Mouse (Mus musculus): ENCODE measurements around the gene Zbtb20. TPM values are rescaled to one million over a fixed set of nuclear protein-coding genes. Genes with fewer than 3 reads are reported as not detected.

Gene Zbtb20
- polyA plus RNA-seq, 1 experiment: 0.13 TPM

DNA sequence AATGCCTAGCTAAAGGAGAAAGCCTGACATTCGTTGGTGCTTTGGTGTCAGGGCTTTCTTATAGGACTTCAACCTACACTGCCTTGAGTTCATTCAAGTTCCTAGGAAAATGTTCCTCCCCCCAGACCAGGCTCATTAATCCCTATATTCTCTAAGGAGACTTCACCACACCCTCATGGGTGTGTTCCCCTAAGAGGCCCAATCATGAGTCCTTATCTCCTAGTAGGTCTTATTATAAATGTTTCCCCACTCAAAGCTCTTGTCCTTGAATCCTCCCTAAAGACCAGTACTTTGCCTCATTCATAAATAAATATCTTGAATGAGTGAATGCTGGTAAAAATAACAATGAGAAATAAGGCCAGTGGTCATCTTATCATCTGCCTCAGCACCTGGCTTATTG lies 772.0 kb downstream of the Zbtb20 start:
- TF ChIP-seq TAL1 (IDR thresholded peaks at IDR 0.05; ENCODE audit: low read length): no peak
- no peak for TF ChIP-seq GATA1 (IDR thresholded peaks at IDR 0.05; ENCODE audit: low read length)
- H3K4me1 ChIP-seq (ENCODE audit: control insufficient read depth): no peaks in the 10 kb centered on the region

DNA sequence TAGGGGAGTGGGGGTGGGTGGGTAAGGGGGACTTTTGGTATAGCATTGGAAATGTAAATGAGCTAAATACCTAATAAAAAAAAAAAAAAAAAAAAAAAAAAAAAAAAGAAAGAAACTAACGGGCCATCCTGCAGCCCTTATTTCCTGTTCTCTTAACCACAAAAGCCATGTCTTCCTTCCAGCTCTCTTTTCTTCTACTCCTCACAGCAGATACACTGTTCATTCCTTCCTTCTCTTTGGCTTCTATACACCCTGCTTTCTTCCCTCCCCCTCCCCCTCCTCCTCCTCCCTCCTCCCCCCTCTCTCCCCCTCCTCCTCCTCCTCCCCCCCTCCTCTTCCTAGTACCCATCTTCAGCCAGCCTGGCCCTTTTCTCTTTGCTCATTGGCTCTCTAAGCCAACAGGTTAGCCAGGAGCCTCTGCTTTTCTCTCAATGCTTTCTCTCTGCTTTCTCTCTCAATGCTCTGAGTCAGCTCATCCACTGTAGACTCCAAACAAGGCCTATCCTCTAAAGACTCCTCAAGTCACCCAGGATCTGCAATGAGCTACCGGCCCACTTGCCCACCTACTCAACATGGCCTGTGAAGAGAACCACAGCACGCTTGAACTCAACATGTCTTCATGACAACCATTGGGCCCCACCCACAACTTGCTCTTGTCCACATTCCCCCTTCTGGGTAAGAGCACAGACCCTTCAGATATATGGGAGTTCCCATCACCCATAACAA lies 774.8 kb downstream of the Zbtb20 start:
- no peaks in the 10 kb centered on the region for H3K27me3 ChIP-seq (ENCODE audit: control insufficient read depth)
- no peaks in the 10 kb centered on the region for H3K36me3 ChIP-seq (ENCODE audit: control insufficient read depth)
- no peaks in the 10 kb centered on the region for H3K9me3 ChIP-seq (ENCODE audit: control insufficient read depth, low read length)
- TF ChIP-seq TAL1 (IDR thresholded peaks at IDR 0.05; ENCODE audit: low read length): no peak
- TF ChIP-seq GATA1 (IDR thresholded peaks at IDR 0.05; ENCODE audit: low read length): no peak
- H3K4me3 ChIP-seq (replicated peaks): no peak overlapping the region
- H3K4me1 ChIP-seq (ENCODE audit: control insufficient read depth): no peaks in the 10 kb centered on the region

More for the DNA sequence above, 772.0 kb downstream of the Zbtb20 start:
- Histone ChIP-seq H3K27me3 (ENCODE audit: control insufficient read depth) (no peaks in the 10 kb centered on the region), H3K36me3 (ENCODE audit: control insufficient read depth) (no peaks in the 10 kb centered on the region), H3K4me3 (replicated peaks) (no peak overlapping the region), H3K9me3 (ENCODE audit: control insufficient read depth, low read length) (no peaks in the 10 kb centered on the region)

DNA sequence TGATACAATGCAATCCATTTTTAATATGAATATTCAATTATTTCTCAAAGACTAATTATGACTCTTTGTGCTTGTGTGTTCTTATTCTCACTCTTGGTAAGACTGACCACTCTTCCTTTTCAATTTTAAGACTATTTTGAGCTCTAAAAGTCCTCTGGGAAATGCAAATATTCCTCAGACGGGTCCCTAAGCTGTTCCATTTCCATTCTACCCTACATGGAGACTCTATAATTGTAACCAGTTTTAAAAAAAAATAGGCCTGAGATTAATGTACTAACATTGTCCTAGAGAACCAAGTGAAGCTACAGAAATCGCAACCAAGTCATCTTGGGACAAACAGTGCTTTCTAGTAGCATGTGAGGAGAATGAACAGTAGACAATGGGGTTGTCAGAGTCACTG lies 777.6 kb downstream of the Zbtb20 start:
- Histone ChIP-seq H3K4me3 (replicated peaks) (no peak overlapping the region), H3K36me3 (ENCODE audit: control insufficient read depth) (no peaks in the 10 kb centered on the region), H3K27me3 (ENCODE audit: control insufficient read depth) (no peaks in the 10 kb centered on the region), H3K9me3 (ENCODE audit: control insufficient read depth, low read length) (no peaks in the 10 kb centered on the region), H3K4me1 (ENCODE audit: control insufficient read depth) (no peaks in the 10 kb centered on the region)
- TF ChIP-seq TAL1 (IDR thresholded peaks at IDR 0.05; ENCODE audit: low read length) (no peak), GATA1 (IDR thresholded peaks at IDR 0.05; ENCODE audit: low read length) (no peak)

DNA sequence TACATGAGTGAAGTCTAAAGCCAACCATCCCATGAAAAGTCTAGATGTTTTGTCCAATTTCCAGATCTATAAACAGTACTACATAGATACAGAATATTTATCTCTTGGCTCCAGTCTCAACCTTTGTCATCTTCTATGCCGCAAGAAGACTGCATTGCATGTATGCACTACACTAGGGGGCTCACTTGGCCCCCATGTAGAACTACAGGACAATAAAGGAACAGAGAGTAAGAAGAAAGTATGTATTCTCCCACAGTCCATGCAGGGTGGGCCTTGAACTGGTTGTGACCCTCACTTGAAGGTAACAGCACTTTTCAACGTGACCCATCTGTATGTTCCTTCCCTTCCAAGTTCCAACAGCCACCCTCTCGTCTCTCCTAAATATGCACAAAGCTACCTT lies 778.6 kb downstream of the Zbtb20 start:
- Histone ChIP-seq H3K4me3 (replicated peaks) (no peak overlapping the region), H3K9me3 (ENCODE audit: control insufficient read depth, low read length) (no peaks in the 10 kb centered on the region), H3K27me3 (ENCODE audit: control insufficient read depth) (no peaks in the 10 kb centered on the region), H3K36me3 (ENCODE audit: control insufficient read depth) (no peaks in the 10 kb centered on the region), H3K4me1 (ENCODE audit: control insufficient read depth) (no peaks in the 10 kb centered on the region)
- TF ChIP-seq GATA1 (IDR thresholded peaks at IDR 0.05; ENCODE audit: low read length): no peak

DNA sequence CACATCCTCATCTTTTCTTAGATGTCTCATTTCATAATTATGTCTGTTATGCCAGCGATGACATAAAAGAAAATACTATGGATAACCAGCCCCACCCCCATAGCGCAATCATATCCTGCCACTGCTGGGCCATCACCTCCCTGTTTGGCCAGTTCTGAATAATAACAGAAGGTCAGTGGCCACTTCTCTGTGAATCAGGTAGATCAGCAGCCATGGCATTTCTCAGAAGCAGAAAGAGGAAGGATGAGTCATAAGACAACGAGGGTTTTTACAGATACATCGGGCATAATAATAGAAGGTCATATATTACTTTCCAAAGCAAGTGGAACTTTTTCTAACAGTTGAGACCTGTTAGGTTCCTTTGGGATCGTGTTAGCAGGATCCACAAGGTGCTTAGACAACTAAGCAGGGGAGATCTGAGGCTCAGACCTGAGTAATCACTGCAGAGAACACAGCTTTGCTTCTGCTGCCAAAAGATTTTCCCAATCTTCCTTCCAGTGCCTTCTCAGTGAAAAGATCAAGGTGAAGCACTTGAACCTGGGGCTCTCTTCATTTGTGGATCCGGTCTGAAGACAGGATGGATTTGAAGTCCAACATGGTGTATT lies 779.6 kb downstream of the Zbtb20 start:
- no peaks in the 10 kb centered on the region for H3K27me3 ChIP-seq (ENCODE audit: control insufficient read depth)
- H3K9me3 ChIP-seq (ENCODE audit: control insufficient read depth, low read length): no peaks in the 10 kb centered on the region
- H3K36me3 ChIP-seq (ENCODE audit: control insufficient read depth): no peaks in the 10 kb centered on the region
- no peak overlapping the region for H3K4me3 ChIP-seq (replicated peaks)
- TF ChIP-seq TAL1 (IDR thresholded peaks at IDR 0.05; ENCODE audit: low read length): no peak
- TF ChIP-seq GATA1 (IDR thresholded peaks at IDR 0.05; ENCODE audit: low read length): no peak
- H3K4me1 ChIP-seq (ENCODE audit: control insufficient read depth): no peaks in the 10 kb centered on the region

DNA sequence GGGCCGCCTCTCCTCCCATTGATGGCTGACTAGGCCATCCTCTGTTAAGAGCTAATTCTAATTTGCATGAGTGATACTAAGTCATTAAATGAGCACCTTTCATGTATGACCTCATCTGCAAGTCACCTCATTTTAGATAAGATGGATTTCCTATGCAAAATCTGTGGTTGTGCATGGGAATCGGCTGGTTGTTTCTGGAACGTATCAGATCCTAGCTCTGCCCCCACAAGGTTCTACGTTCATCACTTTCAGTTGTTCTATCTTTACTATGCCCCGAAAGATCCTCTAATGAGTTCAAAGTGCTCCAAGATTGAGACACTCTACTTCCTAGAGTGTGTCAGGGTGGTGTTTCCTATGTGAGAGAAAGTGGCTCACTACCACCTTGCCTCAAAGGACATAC lies 785.9 kb downstream of the Zbtb20 start:
- Histone ChIP-seq H3K4me3 (replicated peaks) (no peak overlapping the region), H3K27me3 (ENCODE audit: control insufficient read depth) (no peaks in the 10 kb centered on the region), H3K9me3 (ENCODE audit: control insufficient read depth, low read length) (no peaks in the 10 kb centered on the region), H3K36me3 (ENCODE audit: control insufficient read depth) (no peaks in the 10 kb centered on the region), H3K4me1 (ENCODE audit: control insufficient read depth) (no peaks in the 10 kb centered on the region)
- TF ChIP-seq GATA1 (IDR thresholded peaks at IDR 0.05; ENCODE audit: low read length) (no peak), TAL1 (IDR thresholded peaks at IDR 0.05; ENCODE audit: low read length) (no peak)

DNA sequence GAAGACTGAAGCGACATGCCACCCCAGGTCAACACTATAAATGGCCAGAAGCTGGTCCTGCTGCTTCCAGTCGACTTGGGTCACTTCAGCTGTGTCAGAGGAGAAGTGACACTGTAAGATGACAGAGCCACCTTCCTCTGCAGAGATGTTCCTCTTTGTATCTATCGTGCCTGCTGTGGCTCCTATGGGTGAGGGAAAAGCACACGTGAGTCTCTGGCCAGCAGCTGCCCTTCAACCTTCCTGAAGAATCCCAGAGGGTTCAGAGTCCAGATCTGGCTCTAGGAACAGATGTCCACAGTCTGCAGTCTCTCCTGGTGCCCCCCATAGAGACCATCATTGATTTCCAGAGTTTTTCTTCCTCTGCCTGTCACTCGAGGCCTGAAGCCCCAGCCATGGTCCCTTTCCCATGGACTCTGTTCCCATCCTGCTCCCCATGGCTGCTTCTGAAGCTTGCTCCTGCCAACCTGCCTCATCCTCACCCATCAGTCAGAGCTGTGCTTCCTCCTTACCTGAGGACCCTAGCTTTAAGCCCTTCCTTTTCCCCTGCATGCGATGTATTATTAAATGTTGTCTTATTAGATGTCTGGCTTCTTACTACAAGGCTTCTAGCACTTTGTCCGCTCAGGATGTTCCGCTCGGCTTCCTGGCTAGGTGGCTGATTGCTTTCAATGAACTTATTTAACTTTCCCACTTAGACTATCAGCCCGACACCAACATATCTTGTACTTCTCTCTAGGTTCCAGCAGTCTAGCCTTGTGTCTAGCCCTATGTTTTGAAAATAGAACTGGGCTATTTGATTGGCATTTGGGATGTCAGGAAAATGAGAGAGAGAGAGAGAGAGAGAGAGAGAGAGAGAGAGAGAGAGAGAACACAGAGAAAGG lies 786.7 kb downstream of the Zbtb20 start:
- H3K4me3 ChIP-seq (replicated peaks): no peak overlapping the region
- H3K27me3 ChIP-seq (ENCODE audit: control insufficient read depth): no peaks in the 10 kb centered on the region
- H3K9me3 ChIP-seq (ENCODE audit: control insufficient read depth, low read length): no peaks in the 10 kb centered on the region
- no peaks in the 10 kb centered on the region for H3K36me3 ChIP-seq (ENCODE audit: control insufficient read depth)
- TF ChIP-seq TAL1 (IDR thresholded peaks at IDR 0.05; ENCODE audit: low read length) (no peak), GATA1 (IDR thresholded peaks at IDR 0.05; ENCODE audit: low read length) (no peak)
- no peaks in the 10 kb centered on the region for H3K4me1 ChIP-seq (ENCODE audit: control insufficient read depth)

DNA sequence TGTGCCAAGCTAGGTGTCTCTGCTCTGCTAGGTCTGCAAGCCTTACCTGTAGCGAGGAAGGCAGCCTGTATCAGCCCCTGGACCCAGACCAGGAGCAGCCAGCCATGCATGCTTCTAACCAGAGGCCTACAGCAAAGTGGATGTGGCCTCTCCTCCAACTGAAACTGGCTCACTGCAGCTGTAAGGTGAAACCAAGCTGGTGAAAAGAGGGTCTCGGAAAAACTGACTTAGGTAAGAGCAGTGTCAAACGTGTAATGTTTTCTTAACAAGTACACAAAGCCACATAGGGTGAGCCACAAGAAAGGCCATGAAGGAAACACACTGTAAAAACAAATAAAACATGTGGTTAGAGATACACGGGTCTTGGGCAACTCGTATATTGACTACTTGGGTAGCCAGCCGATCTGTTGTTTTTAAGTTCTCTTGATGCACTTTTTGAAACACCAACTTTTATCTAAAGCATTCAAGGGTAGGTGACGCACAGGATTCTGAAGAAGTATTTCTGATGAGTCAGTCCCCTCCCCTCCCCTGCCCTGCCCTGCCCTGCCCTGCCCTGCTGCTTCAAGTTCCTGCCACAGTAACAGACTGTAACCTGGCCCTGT lies 788.4 kb downstream of the Zbtb20 start, which contains the start of gene Tigit:
TSS of gene Tigit (minus strand) at position 169 of the 602 bp plus-strand sequence.
- Histone ChIP-seq H3K4me3 (replicated peaks) (no peak within 1 kb of the TSS), H3K36me3 (ENCODE audit: control insufficient read depth) (no peaks in the 10 kb centered on the region), H3K9me3 (ENCODE audit: control insufficient read depth, low read length) (no peaks in the 10 kb centered on the region), H3K27me3 (ENCODE audit: control insufficient read depth) (no peaks in the 10 kb centered on the region), H3K4me1 (ENCODE audit: control insufficient read depth) (no peaks in the 10 kb centered on the region)
- TF ChIP-seq TAL1 (IDR thresholded peaks at IDR 0.05; ENCODE audit: low read length) (no peak), GATA1 (IDR thresholded peaks at IDR 0.05; ENCODE audit: low read length) (no peak)

DNA sequence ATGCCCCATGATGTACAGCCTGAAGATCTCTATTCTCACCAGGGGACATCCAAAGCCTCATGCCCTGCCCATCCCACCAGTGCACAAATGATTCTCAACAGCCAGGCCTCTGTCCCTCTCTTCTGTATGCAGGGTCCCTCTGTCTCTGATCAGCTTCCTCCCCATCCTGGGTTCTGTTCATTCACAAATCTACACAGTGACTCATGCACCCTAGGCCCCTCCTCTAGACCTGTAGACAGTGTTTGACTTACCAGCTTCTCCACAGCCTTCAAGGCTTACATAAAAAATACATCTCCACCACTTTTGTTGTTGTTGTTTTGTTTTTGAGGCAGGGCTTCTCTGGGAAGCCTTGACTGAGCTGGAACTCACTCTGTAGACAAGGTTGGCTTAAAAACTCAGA lies 789.2 kb downstream of the Zbtb20 start:
- H3K9me3 ChIP-seq (ENCODE audit: control insufficient read depth, low read length): no peaks in the 10 kb centered on the region
- no peaks in the 10 kb centered on the region for H3K27me3 ChIP-seq (ENCODE audit: control insufficient read depth)
- no peak overlapping the region for H3K4me3 ChIP-seq (replicated peaks)
- H3K36me3 ChIP-seq (ENCODE audit: control insufficient read depth): no peaks in the 10 kb centered on the region
- no peaks in the 10 kb centered on the region for H3K4me1 ChIP-seq (ENCODE audit: control insufficient read depth)
- TF ChIP-seq TAL1 (IDR thresholded peaks at IDR 0.05; ENCODE audit: low read length): no peak
- no peak for TF ChIP-seq GATA1 (IDR thresholded peaks at IDR 0.05; ENCODE audit: low read length)

Data from erythroblast, embryonic 14.5 days (primary cell).